Mouse (Mus musculus): Measurements from ENCODE around the gene Sall2. TPM values are rescaled to one million over a fixed set of nuclear protein-coding genes. Genes with fewer than 3 reads are reported as not detected.
"Not testable (repeated sequence)": the region's sequence is repeated elsewhere in the genome, so short reads cannot be mapped to it uniquely, and the experiment has no call there.

Sall2 gene
- polyA plus RNA-seq, 1 experiment from 2014 or later: 2.4 TPM

GRCm38 (mm10) chr14:52304644-52305271 is 23.8 kb downstream of the Sall2 start, which contains the start of gene Mettl3:
Gene Mettl3, minus strand, starts transcription at chr14:52305128.
- Histone ChIP-seq H3K4me2 (replicated peaks; ENCODE audit: low read depth) (peak within 1 kb of the TSS; percentile 66), H3K4me3 (ENCODE audit: low read depth, low read length) (peak within 1 kb of the TSS; percentile 73), H3K4me1 (replicated peaks; ENCODE audit: control insufficient read depth, insufficient read depth, low read length) (peaks cover 5% of the 10 kb centered on the region; the same call in 1 of the 2 replicates), H3K9me3 (ENCODE audit: control insufficient read depth) (no peaks in the 10 kb centered on the region), H3K27me3 (replicated peaks; ENCODE audit: control insufficient read depth, insufficient read depth, low read length) (no peaks in the 10 kb centered on the region), H3K9ac (ENCODE audit: low read depth, low read length) (peak within 1 kb of the TSS; percentile 59), H3K27ac (ENCODE audit: low read depth, low read length) (peak within 1 kb of the TSS; percentile 88), H3K36me3 (ENCODE audit: control insufficient read depth, insufficient read depth) (peaks cover 7% of the 10 kb centered on the region)
- WGBS: under 1% methylated on average over 46 of the region's 46 CpGs
- ATAC-seq: peak; percentile 94
- TF ChIP-seq CTCF (IDR thresholded peaks at IDR 0.05; ENCODE audit: low read depth): peak; percentile 53

- H3K4me3 ChIP-seq (ENCODE audit: low read depth, low read length): not testable (repeated sequence)
- 83% methylated on average over 3 of the region's 3 CpGs for WGBS
- H3K4me2 ChIP-seq (replicated peaks; ENCODE audit: low read depth): peak overlapping the region; percentile 66; the same call in 1 of the 2 replicates
These were observed 25.0 kb downstream of the Sall2 start for GRCm38 (mm10) chr14:52303517-52303916.

GRCm38 (mm10) chr14:52295558-52296264 is 32.9 kb downstream of the Sall2 start:
- 68% methylated on average over 6 of the region's 6 CpGs for WGBS
- no peak overlapping the region for H3K27ac ChIP-seq (ENCODE audit: low read depth, low read length)
- H3K9ac ChIP-seq (ENCODE audit: low read depth, low read length): no peak overlapping the region
- H3K4me2 ChIP-seq (replicated peaks; ENCODE audit: low read depth): no peak overlapping the region
- no peaks in the 10 kb centered on the region for H3K27me3 ChIP-seq (replicated peaks; ENCODE audit: control insufficient read depth, insufficient read depth, low read length)
- H3K4me1 ChIP-seq (replicated peaks; ENCODE audit: control insufficient read depth, insufficient read depth, low read length): no peaks in the 10 kb centered on the region
- no peaks in the 10 kb centered on the region for H3K9me3 ChIP-seq (ENCODE audit: control insufficient read depth)
- H3K36me3 ChIP-seq (ENCODE audit: control insufficient read depth, insufficient read depth): peaks cover 80% of the 10 kb centered on the region
- peak; percentile 28; the same call in 1 of the 2 replicates for ATAC-seq
- no peak overlapping the region for H3K4me3 ChIP-seq (ENCODE audit: low read depth, low read length)
- peak; percentile 73 for TF ChIP-seq CTCF (IDR thresholded peaks at IDR 0.05; ENCODE audit: low read depth)

More at GRCm38 (mm10) chr14:52303517-52303916, 25.0 kb downstream of the Sall2 start:
- not testable (repeated sequence) for H3K4me1 ChIP-seq (replicated peaks; ENCODE audit: control insufficient read depth, insufficient read depth, low read length); H3K27me3 ChIP-seq (replicated peaks; ENCODE audit: control insufficient read depth, insufficient read depth, low read length); H3K9ac ChIP-seq (ENCODE audit: low read depth, low read length); H3K27ac ChIP-seq (ENCODE audit: low read depth, low read length); ATAC-seq; H3K9me3 ChIP-seq (ENCODE audit: control insufficient read depth)
- H3K36me3 ChIP-seq (ENCODE audit: control insufficient read depth, insufficient read depth): peaks cover 17% of the 10 kb centered on the region

- H3K4me1 ChIP-seq (replicated peaks; ENCODE audit: control insufficient read depth, insufficient read depth, low read length): 0 out of 2 replicates have a peak, but pooled peaks cover 2% of the 10 kb centered on the region
- TF ChIP-seq CTCF (IDR thresholded peaks at IDR 0.05; ENCODE audit: low read depth): no peak
- H3K4me3 ChIP-seq (ENCODE audit: low read depth, low read length): no peak overlapping the region
- no peaks in the 10 kb centered on the region for H3K9me3 ChIP-seq (ENCODE audit: control insufficient read depth)
- H3K9ac ChIP-seq (ENCODE audit: low read depth, low read length): no peak overlapping the region
- no peaks in the 10 kb centered on the region for H3K27me3 ChIP-seq (replicated peaks; ENCODE audit: control insufficient read depth, insufficient read depth, low read length)
- 82% methylated on average over 3 of the region's 3 CpGs for WGBS
- peaks cover 33% of the 10 kb centered on the region for H3K36me3 ChIP-seq (ENCODE audit: control insufficient read depth, insufficient read depth)
- H3K27ac ChIP-seq (ENCODE audit: low read depth, low read length): no peak overlapping the region
- no peak overlapping the region for H3K4me2 ChIP-seq (replicated peaks; ENCODE audit: low read depth)
- no peak for ATAC-seq
These were observed 44.4 kb downstream of the Sall2 start for GRCm38 (mm10) chr14:52284191-52284590.

GRCm38 (mm10) chr14:52283629-52284028 is 44.9 kb downstream of the Sall2 start:
- peaks cover 33% of the 10 kb centered on the region for H3K36me3 ChIP-seq (ENCODE audit: control insufficient read depth, insufficient read depth)
- no peak overlapping the region for H3K4me2 ChIP-seq (replicated peaks; ENCODE audit: low read depth)
- H3K4me1 ChIP-seq (replicated peaks; ENCODE audit: control insufficient read depth, insufficient read depth, low read length): 0 out of 2 replicates have a peak, but pooled peaks cover 2% of the 10 kb centered on the region
- H3K27ac ChIP-seq (ENCODE audit: low read depth, low read length): no peak overlapping the region
- no peak for ATAC-seq
- no peaks in the 10 kb centered on the region for H3K27me3 ChIP-seq (replicated peaks; ENCODE audit: control insufficient read depth, insufficient read depth, low read length)
- H3K9ac ChIP-seq (ENCODE audit: low read depth, low read length): no peak overlapping the region
- no peaks in the 10 kb centered on the region for H3K9me3 ChIP-seq (ENCODE audit: control insufficient read depth)
- no peak for TF ChIP-seq CTCF (IDR thresholded peaks at IDR 0.05; ENCODE audit: low read depth)
- 96% methylated on average over 5 of the region's 5 CpGs for WGBS
- H3K4me3 ChIP-seq (ENCODE audit: low read depth, low read length): no peak overlapping the region

GRCm38 (mm10) chr14:52279747-52280120 is 48.8 kb downstream of the Sall2 start:
- Histone ChIP-seq H3K9ac (ENCODE audit: low read depth, low read length) (peak overlapping the region; percentile 91), H3K36me3 (ENCODE audit: control insufficient read depth, insufficient read depth) (peaks cover 11% of the 10 kb centered on the region; the same call in 1 of the 2 replicates), H3K4me3 (ENCODE audit: low read depth, low read length) (peak overlapping the region; percentile 94), H3K4me1 (replicated peaks; ENCODE audit: control insufficient read depth, insufficient read depth, low read length) (0 out of 2 replicates have a peak, but pooled peaks cover 2% of the 10 kb centered on the region), H3K9me3 (ENCODE audit: control insufficient read depth) (no peaks in the 10 kb centered on the region), H3K27ac (ENCODE audit: low read depth, low read length) (peak overlapping the region; percentile 95), H3K27me3 (replicated peaks; ENCODE audit: control insufficient read depth, insufficient read depth, low read length) (no peaks in the 10 kb centered on the region), H3K4me2 (replicated peaks; ENCODE audit: low read depth) (peak overlapping the region; percentile 72)
- no peak for TF ChIP-seq CTCF (IDR thresholded peaks at IDR 0.05; ENCODE audit: low read depth)
- under 1% methylated on average over 21 of the region's 21 CpGs for WGBS
- ATAC-seq: peak; percentile 23
